Mouse (Mus musculus): ENCODE measurements around the gene Mettl15. TPM values are rescaled to one million over a fixed set of nuclear protein-coding genes. Genes with fewer than 3 reads are reported as not detected.

Gene Mettl15
- polyA plus RNA-seq, 1 experiment from 2014 or later: 13.5 TPM

DNA sequence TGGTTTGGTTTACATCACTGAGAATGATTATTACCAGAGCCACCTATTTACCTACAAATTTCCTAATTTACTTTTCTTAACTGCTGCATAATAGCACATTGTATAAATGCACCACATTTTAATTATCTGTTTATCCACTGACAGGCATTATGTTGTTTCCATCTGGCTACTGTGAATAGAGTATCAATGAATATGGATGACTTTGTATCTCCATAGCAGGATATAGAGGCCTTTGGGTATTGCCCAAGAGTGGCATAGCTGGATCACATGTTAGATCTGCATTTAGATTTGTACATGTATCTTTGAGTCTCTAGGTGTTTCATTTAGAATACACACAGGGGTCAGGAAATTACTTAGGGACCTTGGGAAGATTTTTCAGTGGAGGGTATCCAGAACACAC lies 133.3 kb downstream of the Mettl15 start:
- Histone ChIP-seq H3K4me1 (replicated peaks; ENCODE audit: control insufficient read depth, insufficient read depth, low read length) (no peaks in the 10 kb centered on the region), H3K27ac (ENCODE audit: low read depth, low read length) (no peak overlapping the region), H3K4me3 (ENCODE audit: low read depth, low read length) (no peak overlapping the region), H3K27me3 (ENCODE audit: control insufficient read depth, insufficient read depth, low read length) (no peaks in the 10 kb centered on the region), H3K9ac (ENCODE audit: low read depth, low read length) (no peak overlapping the region), H3K36me3 (ENCODE audit: control insufficient read depth, insufficient read depth, low read length) (no peaks in the 10 kb centered on the region), H3K4me2 (replicated peaks; ENCODE audit: low read depth, low read length) (no peak overlapping the region), H3K9me3 (ENCODE audit: control insufficient read depth, low read length) (no peaks in the 10 kb centered on the region)
- ATAC-seq (ENCODE audit: low FRiP score) (peak; percentile 64; the same call in 1 of the 2 replicates), DNase-seq (ENCODE audit: low spot score) (no peak)

DNA sequence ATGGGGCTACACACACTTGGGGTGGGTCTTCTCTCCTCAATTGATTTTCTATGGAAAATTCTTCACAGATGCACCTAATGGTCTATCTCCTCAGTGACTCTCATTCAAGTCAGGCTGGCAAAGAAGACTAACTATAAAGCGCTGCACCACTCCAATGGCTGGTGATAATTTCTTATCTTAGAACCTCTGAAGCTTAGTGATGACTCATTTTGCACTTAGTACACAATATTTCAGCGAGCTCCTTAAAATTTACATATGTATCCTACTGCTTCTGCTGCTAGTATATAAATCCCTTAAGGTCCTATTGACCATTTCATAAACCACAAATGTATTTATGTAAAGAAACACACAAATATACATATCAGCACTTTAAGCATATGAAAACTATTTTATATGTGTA lies 136.1 kb downstream of the Mettl15 start:
- Histone ChIP-seq H3K9ac (ENCODE audit: low read depth, low read length) (no peak overlapping the region), H3K36me3 (ENCODE audit: control insufficient read depth, insufficient read depth, low read length) (no peaks in the 10 kb centered on the region), H3K27ac (ENCODE audit: low read depth, low read length) (no peak overlapping the region), H3K4me2 (replicated peaks; ENCODE audit: low read depth, low read length) (no peak overlapping the region), H3K27me3 (ENCODE audit: control insufficient read depth, insufficient read depth, low read length) (no peaks in the 10 kb centered on the region), H3K4me3 (ENCODE audit: low read depth, low read length) (no peak overlapping the region), H3K4me1 (replicated peaks; ENCODE audit: control insufficient read depth, insufficient read depth, low read length) (no peaks in the 10 kb centered on the region), H3K9me3 (ENCODE audit: control insufficient read depth, low read length) (no peaks in the 10 kb centered on the region)
- ATAC-seq (ENCODE audit: low FRiP score): no peak
- WGBS: 80% methylated on average over 2 of the region's 2 CpGs
- DNase-seq (ENCODE audit: low spot score): no peak

DNA sequence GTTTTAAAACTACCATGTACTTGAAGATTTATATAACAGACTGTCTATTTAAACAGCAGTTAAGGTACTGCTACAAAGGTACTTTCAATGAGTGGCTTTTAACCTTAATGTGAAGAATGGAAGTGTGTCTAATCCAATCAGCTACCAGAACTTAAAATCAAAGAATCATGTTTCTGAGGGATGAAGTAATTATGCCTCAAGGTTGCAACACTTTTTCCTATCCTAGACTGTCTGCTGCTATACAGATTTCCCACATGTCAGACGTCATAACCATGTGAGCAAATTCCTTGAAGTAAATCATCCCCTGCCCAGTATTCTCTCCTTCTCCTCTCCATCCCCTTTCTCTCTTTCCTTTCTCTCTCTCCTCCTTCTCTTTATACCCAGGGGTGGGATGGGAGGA lies 140.2 kb downstream of the Mettl15 start:
- ATAC-seq (ENCODE audit: low FRiP score) (no peak), DNase-seq (ENCODE audit: low spot score) (no peak)
- Histone ChIP-seq H3K9ac (ENCODE audit: low read depth, low read length) (no peak overlapping the region), H3K4me2 (replicated peaks; ENCODE audit: low read depth, low read length) (no peak overlapping the region), H3K4me1 (replicated peaks; ENCODE audit: control insufficient read depth, insufficient read depth, low read length) (no peaks in the 10 kb centered on the region), H3K36me3 (ENCODE audit: control insufficient read depth, insufficient read depth, low read length) (no peaks in the 10 kb centered on the region), H3K27ac (ENCODE audit: low read depth, low read length) (no peak overlapping the region), H3K4me3 (ENCODE audit: low read depth, low read length) (no peak overlapping the region), H3K9me3 (ENCODE audit: control insufficient read depth, low read length) (no peaks in the 10 kb centered on the region), H3K27me3 (ENCODE audit: control insufficient read depth, insufficient read depth, low read length) (no peaks in the 10 kb centered on the region)
- 73% methylated on average over 1 of the region's 1 CpGs for WGBS

DNA sequence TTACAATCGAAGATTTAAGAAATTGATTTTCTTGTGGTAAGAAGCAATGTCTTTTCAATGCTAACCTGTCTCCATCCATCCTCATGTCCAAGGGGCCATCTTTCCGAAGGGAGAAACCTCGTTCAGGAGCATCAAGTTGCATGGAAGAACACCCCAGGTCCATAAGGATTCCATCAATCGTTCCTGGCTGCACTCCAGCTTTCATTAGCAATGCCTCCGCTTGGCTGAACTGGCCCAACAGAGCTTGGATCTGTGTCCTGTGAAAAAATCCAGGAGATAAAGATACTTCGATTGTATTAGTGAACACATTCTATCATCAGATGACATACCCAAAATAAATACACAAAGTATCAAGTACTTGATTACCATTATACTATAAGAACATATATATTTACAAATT lies 143.3 kb downstream of the Mettl15 start:
- Histone ChIP-seq H3K9ac (ENCODE audit: low read depth, low read length) (no peak overlapping the region), H3K4me1 (replicated peaks; ENCODE audit: control insufficient read depth, insufficient read depth, low read length) (no peaks in the 10 kb centered on the region), H3K36me3 (ENCODE audit: control insufficient read depth, insufficient read depth, low read length) (no peaks in the 10 kb centered on the region), H3K4me2 (replicated peaks; ENCODE audit: low read depth, low read length) (no peak overlapping the region), H3K27ac (ENCODE audit: low read depth, low read length) (no peak overlapping the region), H3K4me3 (ENCODE audit: low read depth, low read length) (no peak overlapping the region), H3K9me3 (ENCODE audit: control insufficient read depth, low read length) (no peaks in the 10 kb centered on the region), H3K27me3 (ENCODE audit: control insufficient read depth, insufficient read depth, low read length) (no peaks in the 10 kb centered on the region)
- WGBS: 87% methylated on average over 6 of the region's 6 CpGs
- no peak for ATAC-seq (ENCODE audit: low FRiP score)
- no peak for DNase-seq (ENCODE audit: low spot score)

DNA sequence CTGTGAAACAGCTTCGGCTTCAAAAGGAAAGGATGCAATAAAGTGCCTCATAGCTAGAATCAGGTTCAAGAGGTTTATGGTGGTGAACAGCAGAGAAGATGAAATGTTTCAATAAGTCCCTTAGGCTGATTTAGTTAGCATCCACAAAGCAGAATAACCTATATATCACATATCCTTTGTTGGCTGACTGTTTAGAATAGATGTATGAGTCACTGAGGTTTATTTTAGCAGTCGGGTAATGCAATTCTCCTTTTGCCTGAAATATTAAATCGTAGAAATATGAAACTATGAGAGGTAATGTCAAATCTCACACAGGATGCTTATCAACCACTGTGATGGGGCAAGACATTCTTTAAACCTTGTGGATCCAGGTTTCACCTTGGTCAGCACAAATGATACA lies 149.8 kb downstream of the Mettl15 start:
- no peak overlapping the region for H3K9ac ChIP-seq (ENCODE audit: low read depth, low read length)
- no peaks in the 10 kb centered on the region for H3K9me3 ChIP-seq (ENCODE audit: control insufficient read depth, low read length)
- no peak for DNase-seq (ENCODE audit: low spot score)
- no peak for ATAC-seq (ENCODE audit: low FRiP score)
- no peak overlapping the region for H3K27ac ChIP-seq (ENCODE audit: low read depth, low read length)
- no peak overlapping the region for H3K4me2 ChIP-seq (replicated peaks; ENCODE audit: low read depth, low read length)
- no peak overlapping the region for H3K4me3 ChIP-seq (ENCODE audit: low read depth, low read length)
- H3K4me1 ChIP-seq (replicated peaks; ENCODE audit: control insufficient read depth, insufficient read depth, low read length): no peaks in the 10 kb centered on the region
- no peaks in the 10 kb centered on the region for H3K27me3 ChIP-seq (ENCODE audit: control insufficient read depth, insufficient read depth, low read length)
- H3K36me3 ChIP-seq (ENCODE audit: control insufficient read depth, insufficient read depth, low read length): no peaks in the 10 kb centered on the region
- WGBS: 94% methylated on average over 3 of the region's 3 CpGs

DNA sequence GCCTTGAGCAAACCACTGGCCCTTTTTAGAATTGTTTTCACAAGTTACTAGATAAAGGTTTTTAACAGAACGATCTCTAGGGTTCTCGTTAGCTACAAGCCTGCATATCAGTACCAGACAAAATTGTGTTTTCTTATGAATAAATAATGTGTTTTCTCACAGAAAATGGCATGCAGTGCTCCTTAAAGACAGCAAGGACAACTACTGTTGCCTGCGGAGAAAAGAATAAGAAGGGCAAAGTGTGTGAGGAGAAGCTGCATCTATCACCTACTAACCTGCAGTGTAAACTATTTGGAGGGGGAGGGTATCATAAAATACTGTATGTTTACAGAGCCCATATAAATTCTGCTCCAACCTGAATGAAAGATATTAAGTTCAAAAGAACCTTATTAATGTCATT lies 150.6 kb downstream of the Mettl15 start:
- Histone ChIP-seq H3K4me3 (ENCODE audit: low read depth, low read length) (no peak overlapping the region), H3K36me3 (ENCODE audit: control insufficient read depth, insufficient read depth, low read length) (no peaks in the 10 kb centered on the region), H3K27me3 (ENCODE audit: control insufficient read depth, insufficient read depth, low read length) (no peaks in the 10 kb centered on the region), H3K4me2 (replicated peaks; ENCODE audit: low read depth, low read length) (no peak overlapping the region), H3K9ac (ENCODE audit: low read depth, low read length) (no peak overlapping the region), H3K27ac (ENCODE audit: low read depth, low read length) (no peak overlapping the region), H3K9me3 (ENCODE audit: control insufficient read depth, low read length) (no peaks in the 10 kb centered on the region), H3K4me1 (replicated peaks; ENCODE audit: control insufficient read depth, insufficient read depth, low read length) (no peaks in the 10 kb centered on the region)
- WGBS: 92% methylated on average over 3 of the region's 3 CpGs
- DNase-seq (ENCODE audit: low spot score) (no peak), ATAC-seq (ENCODE audit: low FRiP score) (no peak)

DNA sequence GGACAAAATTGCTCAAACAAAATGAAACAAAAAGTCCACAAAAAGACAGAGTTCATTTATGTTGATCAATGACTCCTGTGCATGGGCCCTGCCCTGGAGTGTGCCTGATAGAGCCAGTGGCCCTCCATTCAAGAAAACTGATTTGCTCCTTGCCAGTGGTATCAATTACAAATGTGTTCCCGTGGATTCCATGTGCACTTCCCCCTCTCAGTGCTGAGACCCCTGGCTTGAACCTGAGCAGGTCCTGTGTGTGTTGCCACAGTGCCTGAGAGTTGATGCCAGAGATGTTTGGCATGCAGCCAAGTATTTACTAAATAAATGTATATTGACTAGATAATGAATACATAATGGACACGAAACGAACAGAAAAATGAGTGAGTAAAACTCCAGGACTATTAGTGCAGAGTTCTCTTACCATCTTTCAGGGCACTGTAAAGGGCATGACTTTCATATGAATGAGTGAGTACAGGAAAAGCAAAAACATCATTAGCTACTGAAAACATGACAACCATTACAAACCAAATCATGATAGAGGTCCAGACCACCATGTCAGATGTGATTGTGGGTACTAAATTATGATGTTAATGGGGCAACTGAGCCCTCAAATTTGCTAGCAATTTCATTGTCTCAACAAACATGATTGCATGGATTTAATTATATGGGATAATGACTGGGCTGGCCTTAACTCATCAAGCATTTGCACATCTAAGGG lies 174.6 kb downstream of the Mettl15 start:
- ATAC-seq (ENCODE audit: low FRiP score): peak; percentile 43; the same call in 1 of the 2 replicates
- H3K9me3 ChIP-seq (ENCODE audit: control insufficient read depth, low read length): no peaks in the 10 kb centered on the region
- no peaks in the 10 kb centered on the region for H3K4me1 ChIP-seq (replicated peaks; ENCODE audit: control insufficient read depth, insufficient read depth, low read length)
- no peak overlapping the region for H3K4me3 ChIP-seq (ENCODE audit: low read depth, low read length)
- H3K27ac ChIP-seq (ENCODE audit: low read depth, low read length): no peak overlapping the region
- H3K4me2 ChIP-seq (replicated peaks; ENCODE audit: low read depth, low read length): no peak overlapping the region
- H3K9ac ChIP-seq (ENCODE audit: low read depth, low read length): no peak overlapping the region
- no peaks in the 10 kb centered on the region for H3K27me3 ChIP-seq (ENCODE audit: control insufficient read depth, insufficient read depth, low read length)
- no peaks in the 10 kb centered on the region for H3K36me3 ChIP-seq (ENCODE audit: control insufficient read depth, insufficient read depth, low read length)
- no peak for DNase-seq (ENCODE audit: low spot score)
- WGBS: 82% methylated on average over 3 of the region's 3 CpGs

DNA sequence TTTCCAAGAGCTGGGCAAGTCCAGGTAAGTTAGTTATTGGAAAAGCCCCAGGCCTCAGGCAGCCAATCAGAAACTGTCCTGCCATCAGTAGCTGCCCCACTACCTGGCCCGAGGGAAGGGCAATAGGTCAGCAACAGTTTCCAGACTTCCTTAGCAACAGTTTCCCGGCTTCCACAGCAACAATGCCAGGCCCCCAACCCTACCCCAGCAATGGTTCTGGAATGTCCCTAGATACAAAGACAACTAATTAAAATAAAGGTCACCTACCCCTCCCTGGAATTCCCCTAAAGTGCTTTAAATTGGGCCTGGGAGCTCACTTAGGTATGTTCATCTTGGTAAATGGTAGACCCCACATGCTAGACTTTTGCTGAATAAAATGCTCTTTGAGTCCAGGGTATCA lies 230.9 kb downstream of the Mettl15 start:
- no peak for ATAC-seq (ENCODE audit: low FRiP score)
- Histone ChIP-seq H3K4me1 (replicated peaks; ENCODE audit: control insufficient read depth, insufficient read depth, low read length) (no peaks in the 10 kb centered on the region), H3K27ac (ENCODE audit: low read depth, low read length) (no peak overlapping the region), H3K4me2 (replicated peaks; ENCODE audit: low read depth, low read length) (no peak overlapping the region), H3K27me3 (ENCODE audit: control insufficient read depth, insufficient read depth, low read length) (no peaks in the 10 kb centered on the region), H3K4me3 (ENCODE audit: low read depth, low read length) (no peak overlapping the region), H3K9me3 (ENCODE audit: control insufficient read depth, low read length) (no peaks in the 10 kb centered on the region), H3K36me3 (ENCODE audit: control insufficient read depth, insufficient read depth, low read length) (no peaks in the 10 kb centered on the region), H3K9ac (ENCODE audit: low read depth, low read length) (no peak overlapping the region)
- WGBS: 64% methylated on average over 2 of the region's 2 CpGs
- DNase-seq (ENCODE audit: low spot score): no peak

Measured in hindbrain, embryonic 11.5 days (tissue).